Mouse (Mus musculus) embryo, embryonic 10 days (tissue): ENCODE measurements around the gene Rpp30.

Source experiments
- DNase-seq: peaks from one replicate; pipeline ENCODE4 v3.0.0-alpha.2; 2015; ENCODE audit warnings: low spot score

Rpp30 gene

DNA sequence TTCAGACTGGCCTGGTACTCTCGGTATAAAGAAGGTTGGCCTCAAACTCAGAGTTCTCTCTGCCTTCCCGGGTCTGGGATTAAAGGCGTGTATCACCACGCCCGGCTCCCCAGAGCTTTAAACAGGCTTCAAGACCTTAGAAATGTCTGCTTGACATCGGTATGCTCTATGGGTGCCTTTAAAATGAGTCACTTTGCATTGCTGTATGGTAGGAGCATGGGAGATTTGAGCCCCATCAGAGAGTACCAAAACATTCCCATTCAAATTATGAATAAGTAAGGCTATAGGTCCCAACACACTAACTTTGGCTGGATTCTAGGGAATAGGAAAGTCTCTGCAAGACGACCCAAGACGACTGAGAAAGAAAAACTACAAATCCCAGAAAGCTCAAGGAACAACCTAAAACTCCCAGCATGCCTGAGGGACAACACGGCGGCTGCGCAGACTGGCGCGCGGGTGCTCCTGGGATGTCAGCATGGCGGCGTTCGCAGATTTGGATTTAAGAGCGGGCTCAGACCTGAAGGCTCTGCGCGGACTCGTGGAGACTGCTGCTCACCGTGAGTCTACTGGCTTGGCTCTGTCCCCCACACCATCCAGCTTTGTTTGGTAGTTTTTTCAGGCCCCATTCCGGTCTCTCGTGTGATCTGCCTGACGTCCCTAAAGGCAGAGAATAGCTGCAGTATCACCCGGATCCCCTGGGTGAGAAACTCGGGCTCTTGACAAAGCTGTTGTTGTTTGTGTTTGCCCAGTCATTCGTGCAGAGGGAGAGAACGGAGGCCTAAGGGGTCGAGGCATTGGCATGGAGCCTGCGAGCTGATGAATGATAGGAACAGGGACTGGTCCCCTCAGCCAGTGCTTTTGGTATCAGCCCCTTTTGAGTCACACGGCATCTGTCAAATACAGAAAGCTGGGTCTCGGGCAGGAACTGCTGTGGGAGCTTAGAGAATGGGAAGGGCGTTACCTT is at the start of gene Rpp30:
TSS of gene Rpp30 (plus strand) at position 455 of the 964 bp plus-strand sequence.
- DNase-seq, result peak; percentile 95

DNA sequence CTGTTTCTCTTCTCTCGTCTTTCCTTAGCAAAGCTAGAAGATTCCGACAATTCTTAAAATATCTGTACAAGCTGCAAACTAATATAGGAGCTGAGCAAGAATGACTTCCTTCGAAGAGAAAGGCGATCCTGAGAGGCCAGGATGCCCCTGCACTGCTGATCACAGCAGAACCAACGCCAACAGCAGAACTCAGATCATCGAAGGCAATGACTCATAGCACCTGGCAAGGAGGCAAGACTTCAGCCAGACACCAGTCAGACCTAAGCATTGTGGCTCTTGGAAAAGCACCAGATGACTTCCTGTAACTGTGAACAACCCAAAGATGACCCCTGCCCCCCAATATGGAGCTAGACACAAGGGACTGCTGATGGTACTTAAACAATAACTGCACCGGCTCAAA is 37.5 kb upstream of the Rpp30 start:
- no peak for DNase-seq

DNA sequence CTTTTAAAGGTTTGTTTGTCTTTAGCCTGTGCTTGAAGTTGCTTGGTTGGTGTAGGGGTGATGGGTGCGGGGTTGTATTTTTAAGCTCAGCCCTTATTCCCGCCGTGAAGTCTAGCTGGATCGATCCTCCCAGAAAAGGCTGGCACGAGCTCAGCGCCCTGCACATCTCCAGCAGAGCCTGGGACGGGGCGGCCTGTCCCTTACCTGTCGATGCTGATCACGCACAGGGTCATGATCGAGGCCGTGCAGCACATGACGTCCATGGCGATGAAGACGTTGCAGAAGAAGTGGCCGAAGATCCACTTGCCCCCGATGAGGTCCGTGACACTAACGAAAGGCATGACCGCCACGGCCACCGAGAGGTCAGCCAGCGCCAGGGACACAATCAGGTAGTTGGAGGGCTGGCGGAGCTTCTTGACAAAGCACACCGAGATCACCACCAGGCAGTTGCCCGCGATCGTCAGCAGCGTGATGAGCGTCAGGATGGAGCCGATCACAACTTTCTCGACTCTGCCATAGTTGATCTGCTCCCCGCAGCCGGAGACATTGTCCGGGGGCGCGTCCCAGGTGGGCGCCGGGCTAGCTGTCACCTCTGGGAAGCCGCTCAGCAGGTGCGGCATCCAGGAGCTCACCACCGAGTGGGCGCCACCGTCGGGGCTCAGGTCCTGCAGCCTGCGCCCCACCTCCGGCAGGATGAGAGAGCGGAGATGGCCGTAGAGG is 26.9 kb upstream of the Rpp30 start:
- DNase-seq, result no peak

DNA sequence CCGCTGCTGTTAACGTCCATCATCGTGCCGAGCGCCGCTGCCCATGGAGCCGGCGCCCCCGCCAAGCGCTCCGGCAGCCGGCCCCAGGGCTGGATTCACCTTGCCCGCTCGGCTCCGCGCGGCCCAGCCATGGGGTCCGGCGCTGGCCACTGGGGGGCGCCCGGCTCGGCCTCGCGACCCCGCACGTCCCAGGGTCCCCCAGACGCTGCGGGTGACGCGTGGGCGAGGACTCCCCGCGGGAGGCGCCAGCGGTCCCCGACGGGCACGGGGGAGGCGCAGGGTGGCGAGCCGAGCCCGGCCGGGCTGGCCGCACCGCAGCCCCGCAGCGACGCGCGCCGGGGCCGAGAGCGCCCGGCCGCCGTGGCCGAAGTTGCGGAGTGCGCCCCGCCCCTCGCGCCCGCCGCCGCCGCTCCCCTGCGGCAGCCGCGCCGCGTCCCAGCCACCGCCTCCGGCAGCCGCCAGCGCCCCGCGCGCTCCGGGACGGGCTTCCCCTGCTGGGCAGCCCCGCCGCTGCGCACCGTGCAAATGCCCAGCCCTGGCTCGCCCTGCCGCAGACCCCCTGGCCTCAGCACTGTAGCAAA is 26.2 kb upstream of the Rpp30 start, which contains the start of gene Htr7:
TSS of gene Htr7 (minus strand) at position 277 of the 581 bp plus-strand sequence.
- DNase-seq, result peak; percentile 55

DNA sequence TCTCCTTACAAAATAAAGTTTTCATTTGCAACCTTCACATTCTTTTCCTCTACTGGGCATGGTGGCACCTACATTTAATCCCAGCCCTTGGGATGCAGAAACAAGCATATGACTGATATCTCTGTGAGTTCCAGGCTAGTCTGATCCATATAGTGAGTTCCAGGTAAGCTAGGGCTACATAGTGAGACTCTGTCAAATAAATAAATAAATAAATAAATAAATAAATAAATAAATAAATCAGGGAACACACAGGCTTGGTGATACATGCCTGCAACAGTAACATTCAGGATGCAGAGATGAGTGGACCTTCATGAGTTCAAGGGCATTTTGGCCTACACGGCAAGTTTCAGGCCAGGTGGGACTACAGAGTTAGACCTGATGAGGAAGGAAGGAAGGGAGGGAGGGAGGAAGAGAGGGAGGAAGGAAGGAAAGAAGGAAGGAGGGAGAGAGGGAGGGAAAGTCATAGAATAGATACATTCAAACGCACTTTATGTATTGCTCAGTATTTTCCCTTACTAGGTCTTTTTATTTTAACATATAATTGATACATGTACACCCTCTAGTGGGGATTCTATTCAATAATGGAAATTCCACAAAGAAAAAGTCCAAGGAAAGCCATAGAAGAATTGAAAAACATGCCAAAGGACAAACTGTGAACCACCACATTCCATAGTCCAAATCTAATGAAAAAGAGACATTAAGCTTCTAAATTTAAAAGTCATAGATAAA is 20.6 kb upstream of the Rpp30 start:
- no peak for DNase-seq

DNA sequence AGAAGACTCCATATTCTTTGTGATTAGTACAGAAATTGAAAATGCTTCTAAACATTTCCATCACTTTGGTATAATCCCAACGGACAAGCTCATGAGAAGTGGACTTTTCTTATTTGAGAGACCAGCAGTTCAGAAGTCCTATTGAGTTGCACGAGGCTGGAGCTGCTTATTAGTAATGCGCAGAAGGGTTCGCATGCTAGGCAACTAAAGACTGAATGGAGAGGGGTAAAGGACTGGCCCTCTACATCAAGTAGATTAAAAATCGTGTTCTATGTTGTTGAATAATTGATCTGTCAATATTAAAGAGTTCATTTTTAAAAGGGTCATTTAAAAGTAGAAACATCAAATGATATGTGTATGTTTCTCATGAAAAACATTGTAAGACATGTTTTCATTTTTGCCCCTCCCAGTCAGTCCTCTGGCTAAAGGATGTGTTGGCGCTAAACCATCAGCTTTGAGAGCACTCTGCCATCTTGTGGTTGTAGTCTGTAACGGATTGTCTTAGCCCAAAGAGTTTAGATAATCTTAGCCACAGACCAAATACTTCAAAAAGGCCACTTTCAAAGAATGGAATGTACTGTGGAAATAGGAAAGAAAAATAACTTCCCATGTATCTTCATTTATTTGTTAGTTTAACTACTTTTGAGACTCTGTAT is 782 bp upstream of the Rpp30 start:
- peak; percentile 91 for DNase-seq

DNA sequence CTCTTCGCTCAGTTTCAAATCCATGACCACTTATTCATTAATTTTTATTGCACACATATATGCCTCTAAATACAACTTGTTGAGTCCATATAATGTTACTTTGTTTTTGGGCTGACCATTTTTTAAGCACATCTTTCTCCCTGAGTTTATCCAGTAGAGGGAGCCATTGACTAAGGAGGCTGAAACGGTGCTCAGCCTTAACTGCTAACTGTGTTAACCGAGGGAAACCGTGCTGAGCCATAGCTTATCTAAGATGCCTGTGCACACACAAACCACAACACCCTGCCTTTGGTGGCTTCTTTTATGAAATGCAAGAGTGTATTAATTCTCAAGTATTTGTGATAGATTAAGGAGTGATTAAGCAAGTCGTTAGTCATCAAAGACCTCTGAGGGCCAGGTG is 7.3 kb downstream of the Rpp30 start:
- DNase-seq, result peak; percentile 71

DNA sequence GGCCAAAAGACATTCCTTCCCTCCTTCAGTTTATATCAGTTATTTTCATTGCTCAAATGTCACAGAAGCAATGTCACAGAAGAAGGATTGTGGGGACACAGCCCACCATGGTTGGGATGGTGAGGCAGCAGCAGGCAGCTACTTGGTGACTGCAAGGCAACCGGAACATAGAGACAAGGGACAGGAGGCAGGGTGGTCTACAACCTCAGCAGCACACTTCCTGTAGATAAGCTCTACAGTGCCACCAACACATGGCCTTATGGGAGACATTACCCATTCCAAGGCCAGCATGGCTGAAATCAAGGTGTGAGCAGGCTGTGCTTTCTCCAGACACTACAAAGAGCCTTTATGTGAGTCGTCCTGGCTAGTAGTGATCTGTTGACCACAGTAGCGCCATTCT is 13.7 kb downstream of the Rpp30 start:
- no peak for DNase-seq

DNA sequence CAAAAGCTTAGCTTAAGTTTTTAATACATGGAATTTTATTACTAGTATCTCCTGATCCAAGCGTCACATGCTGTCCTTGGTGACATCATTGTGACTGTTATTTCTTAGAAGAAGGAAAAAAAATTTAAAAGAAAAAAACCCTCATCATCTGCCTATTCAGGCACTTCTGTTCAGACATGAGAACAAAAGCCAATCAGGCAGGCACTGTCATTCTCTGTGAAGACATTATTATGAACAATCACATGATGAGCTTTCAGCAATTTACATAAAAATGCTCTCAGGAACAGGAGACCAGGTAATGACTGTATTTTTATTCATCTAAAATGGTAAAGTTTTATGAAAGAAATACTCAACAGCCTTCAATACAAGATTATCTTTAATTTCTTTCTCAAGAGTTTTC is 14.7 kb downstream of the Rpp30 start:
- no peak for DNase-seq

DNA sequence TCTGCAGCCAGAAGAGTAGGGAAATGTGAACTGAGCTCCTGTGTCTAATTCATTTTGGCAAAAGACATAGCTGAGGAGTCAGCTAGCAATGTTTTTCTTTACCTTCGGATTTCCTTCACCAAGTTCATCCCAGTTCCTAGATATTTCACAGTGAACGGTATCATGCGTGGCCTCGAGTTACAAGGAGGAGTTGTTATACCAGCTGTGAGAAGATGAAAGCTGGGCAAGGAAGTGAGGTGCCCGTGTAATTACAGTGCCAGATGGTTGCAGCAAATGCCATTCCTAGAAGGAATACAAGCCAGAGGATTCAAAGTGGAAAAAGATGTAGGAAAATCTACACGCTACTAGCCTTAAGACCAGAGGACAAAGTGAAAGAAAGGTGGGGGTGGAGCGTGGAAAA is 15.4 kb downstream of the Rpp30 start:
- no peak for DNase-seq

DNA sequence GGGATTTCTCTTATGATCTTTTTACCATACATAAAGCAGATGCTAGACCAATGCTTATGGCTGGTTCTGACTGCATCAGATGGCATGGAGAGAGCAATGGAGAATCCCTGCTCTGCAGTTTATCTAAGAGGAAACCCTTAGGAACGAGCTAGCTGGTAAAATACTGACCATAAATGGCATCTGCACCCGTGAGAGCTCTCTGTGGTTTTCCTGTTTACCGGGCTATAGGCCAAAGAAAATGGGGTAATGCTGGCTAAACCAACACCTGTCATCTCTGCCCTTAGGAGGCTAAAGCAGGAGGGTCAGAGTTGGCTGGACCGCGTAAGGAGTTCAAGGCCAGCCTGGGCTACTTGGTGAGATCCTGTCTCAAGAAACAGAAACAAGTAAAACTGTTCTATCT is 20.4 kb downstream of the Rpp30 start:
- DNase-seq, result no peak

DNA sequence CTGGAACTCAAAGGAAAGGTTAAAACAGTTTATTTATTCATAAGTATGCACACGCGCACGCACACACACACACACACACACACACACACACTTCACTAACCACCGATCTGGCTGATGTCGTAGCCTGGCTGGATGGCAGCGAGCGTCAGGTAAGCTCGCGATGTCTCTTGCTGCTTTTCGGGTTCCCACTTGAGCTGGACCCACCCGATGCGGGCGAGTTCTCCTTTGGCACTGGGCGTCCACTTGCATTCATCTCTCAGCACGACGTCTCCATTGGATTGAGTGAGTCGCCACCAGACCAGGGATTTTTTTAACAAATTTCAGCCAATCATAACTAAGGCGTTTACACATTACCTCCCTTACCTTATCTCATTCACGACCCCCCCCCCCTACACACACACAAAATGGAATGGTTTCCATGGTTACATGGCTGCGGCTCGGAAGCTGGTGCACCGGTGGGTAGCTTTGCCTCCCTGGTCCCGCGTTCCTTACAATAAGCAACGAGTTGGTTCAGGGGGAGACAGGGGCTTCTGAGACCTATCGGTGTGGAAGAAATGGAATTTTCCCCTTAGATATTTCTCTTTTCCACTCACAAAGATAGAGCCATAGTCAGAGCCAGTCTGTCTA is 25.9 kb downstream of the Rpp30 start:
- no peak for DNase-seq

DNA sequence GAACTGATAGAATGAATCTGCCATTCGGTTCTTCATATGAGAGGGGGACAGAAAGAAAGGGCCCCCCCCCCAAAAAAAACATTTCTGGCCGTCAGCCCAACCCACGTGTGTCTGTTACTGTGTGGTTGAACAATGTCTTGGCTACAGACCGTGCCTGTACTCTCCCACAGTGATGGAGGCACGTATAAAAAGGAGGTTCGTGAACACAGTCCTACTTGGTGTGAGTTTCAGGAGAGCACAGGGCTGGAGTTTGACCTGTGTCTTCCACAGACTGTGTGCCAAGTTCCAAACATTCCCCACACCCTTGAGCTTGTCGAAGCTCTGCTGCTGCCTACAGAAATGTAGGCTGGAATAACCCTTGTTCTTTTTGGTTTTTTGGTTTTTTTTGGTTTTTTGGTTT is 26.9 kb downstream of the Rpp30 start:
- no peak for DNase-seq

DNA sequence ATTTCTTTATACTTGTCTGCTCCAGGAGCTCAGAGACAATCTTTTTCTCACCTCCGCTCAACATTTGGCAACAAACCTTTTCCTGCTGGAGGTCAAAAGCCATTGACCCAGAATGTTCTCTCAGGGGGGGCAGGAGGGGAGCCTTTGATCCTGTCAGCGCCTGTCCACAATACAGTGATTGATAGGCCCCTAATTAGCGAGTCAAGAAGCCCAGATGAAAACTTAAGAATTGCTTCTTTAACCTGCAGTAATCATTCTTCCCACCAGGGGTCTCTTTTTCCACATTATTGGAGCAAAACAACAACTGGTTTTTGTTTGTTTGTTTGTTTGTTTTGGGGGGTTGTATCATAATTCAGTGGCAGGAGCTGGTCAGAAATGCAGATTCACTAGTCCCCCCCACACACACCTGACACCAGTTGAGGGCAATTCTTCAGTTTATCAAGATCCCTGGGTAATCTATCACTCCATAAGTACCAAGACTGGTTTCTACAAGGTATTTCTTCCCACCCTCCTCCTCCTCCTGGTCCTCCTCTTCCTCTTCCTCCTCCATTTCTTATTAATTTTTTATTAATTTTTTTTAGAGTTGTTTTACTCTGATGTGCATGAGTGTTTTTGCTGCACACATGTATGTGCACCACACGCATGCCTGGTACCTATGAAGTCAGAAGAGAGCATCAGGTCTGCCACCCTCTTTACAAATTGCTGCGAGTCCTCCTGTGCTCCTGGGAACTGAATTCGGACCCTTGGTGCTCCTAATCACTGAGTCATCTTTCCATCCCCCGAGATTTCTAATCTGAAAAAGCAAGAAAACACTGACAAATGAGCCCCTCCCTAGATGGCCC is 27.8 kb downstream of the Rpp30 start:
- peak; percentile 81 for DNase-seq

DNA sequence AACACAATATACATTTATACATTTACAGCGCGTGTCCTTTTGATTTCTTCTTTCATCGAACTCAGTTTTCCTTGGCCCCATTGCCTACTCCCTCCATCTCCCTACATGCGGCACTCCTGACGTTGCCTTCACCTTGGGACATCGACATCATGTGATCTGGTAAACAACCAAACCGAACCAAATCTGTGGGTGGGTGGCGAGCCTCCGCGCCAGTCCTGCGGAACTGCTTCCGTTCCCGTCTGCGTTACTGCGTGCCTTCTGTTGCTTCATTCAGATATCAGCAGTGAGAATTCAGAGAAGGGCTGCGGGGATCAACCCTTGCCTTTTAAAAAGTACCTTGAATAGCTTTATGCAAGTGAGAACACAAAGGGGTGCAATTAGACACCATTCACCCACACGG is 28.5 kb downstream of the Rpp30 start:
- peak; percentile 23 for DNase-seq

DNA sequence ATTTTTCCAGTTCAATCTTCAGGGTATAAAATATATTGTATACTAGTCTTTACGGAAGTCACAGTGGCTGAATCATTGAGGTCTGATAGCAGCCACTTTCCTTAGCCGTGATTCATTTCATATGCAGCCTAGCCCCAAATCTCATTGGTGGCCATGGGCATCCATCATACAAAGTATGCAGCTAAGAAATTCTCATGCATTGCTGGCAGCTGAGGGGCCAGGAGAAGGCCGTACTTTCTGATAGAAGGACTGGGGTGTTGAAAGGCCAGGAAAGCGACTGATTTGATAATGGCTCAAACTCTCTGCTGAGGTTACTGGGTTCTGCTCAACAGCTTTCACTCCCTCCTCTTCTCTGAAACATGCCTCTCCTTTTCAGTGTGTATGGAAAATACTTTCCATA is 32.7 kb downstream of the Rpp30 start:
- DNase-seq, result no peak

DNA sequence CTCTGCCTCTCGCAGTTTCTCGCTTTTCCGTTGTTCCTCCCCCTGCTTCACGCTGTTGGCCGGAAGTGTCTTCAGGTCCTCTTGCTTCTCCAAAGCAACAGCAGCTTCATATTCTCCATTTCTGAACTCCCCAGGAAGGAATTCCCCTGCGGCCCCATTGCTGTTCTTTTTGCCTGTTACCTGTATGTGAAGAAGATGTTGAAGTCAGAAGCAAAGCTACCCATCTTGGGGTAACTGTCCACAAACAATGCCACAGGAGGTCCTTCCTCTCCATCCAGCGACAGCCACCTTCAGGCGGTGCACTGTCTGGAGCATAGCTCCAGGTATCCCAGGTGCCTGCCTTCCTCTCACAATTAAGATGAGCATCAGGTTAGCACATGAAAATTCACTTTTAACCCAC is 35.7 kb downstream of the Rpp30 start:
- DNase-seq, result no peak

DNA sequence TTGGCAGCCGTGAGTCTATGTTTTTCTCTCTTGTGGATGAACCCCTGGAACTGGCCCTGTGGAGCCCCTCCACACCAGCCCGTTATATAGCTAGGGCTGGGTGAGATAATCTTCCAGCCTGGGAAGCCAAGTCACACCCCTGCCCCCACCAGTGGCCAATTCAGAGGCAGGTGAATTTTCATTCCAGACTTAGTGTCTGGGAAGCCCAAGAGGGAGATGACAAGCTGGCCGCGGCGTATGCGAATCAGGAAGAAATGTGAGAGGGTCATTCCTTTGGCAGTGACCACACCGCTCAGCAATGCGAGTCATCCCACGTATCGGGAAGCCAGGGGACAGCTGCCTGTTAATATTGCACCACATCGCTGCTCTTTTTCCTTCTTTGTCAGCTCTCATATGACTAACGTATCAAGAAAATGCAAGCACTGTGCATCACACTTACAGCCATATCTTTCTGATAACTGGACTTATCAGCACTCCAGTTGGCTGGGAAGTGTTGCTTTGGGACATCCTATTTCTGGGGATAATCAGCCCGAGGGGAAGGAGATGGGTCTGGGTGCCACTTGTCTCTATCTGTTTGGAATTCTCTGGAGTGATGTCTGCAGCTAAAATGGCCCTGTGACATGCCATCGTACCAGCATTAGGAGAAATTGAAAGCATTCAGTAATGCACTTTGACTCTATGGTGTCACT is 36.4 kb downstream of the Rpp30 start, which contains the start of gene Ankrd1:
TSS of gene Ankrd1 (minus strand) at position 317 of the 689 bp plus-strand sequence.
- DNase-seq, result no peak

DNA sequence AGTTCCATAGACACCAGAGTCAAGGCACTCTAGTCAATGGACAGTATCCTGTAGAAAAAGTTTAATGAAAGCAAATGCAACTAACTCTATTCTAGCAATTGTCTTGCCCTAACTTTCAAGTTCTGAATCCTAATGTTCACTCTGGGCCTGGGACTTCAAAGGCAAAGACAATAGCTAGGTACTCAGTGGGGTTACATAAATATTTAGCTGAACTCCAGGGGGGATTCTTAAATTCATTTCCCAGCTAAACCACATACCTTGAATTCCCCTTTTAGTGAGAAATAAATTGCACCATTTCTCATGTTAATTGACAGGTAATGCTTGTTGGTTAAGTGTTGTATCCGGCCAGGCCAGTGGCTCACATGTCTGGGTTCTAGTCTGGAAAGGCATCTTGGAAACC is 40.7 kb downstream of the Rpp30 start:
- no peak for DNase-seq
